Mouse (Mus musculus) left cerebral cortex, postnatal 4 days (tissue): ENCODE data around the gene Fabp3. TPM values are rescaled to one million over a fixed set of nuclear protein-coding genes. Genes with fewer than 3 reads are reported as not detected.
A peak's percentile ranks its signal among the peaks of the same experiment; 100 is the strongest.

Experiments used
- DNase-seq: peaks from one replicate; pipeline ENCODE4 v3.0.0-alpha.2; 2022
- intact Hi-C: fragments of 180-260 bp; cut with DNase I; formaldehyde crosslinking; loops from one replicate; pipeline ENCODE4 v1.15.1; 2025
- total RNA-seq, 2 experiments: library from RNA; stranded (reverse); gene quantifications; 2 replicates each; pipeline ENCODE4 v1.2.3; 2021

Gene Fabp3
- total RNA-seq, 2 experiments from 2014 or later: 192 to 199 TPM

DNA sequence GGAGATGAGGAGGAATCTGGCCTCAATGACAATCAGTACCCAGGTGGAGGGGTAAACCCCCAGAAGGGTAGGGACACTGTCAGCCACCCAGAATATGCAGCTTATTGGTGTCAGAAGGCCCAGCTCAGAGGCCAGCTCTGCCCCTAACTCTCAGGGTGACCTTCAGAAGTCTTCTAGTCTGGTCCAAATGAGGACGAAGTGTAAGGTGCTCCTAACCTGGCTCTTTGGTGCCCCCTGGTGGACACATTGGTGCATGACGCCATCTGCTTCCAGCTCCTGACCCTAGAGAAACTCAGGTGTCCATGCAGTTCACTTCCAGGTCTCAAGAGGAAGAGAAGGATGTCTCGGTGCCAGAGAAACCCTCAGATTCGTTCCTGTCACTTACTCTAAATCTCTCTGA lies 16.1 kb upstream of the Fabp3 start:
- peak; percentile 80 for DNase-seq
- intact Hi-C loops: loop anchor here (5.0 kb wide), 1 partner anchor 95 kb away; no protein-coding TSS in a partner anchor

DNA sequence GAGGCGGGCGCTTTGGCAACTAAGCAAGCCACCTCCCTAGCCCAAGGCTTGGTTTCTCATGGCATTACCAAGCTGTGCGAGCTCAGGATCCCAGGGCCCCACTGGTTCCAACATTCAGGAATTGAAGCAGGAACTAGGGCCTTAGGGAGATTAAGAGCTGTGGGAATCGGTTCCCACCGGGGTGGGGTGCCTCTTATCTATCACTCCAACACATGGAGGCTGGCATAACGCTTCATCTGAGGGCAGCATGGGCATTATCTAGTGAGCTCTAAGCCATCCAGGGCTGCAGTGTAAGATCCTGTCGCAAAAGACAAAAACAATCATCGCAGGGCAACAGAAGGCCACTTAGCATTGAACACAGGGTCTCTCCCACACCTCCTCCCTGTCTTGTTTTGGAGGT lies 13.9 kb upstream of the Fabp3 start:
- DNase-seq: no peak
- intact Hi-C loops: loop anchor here (5.0 kb wide), 1 partner anchor 97 kb away; no protein-coding TSS in a partner anchor

DNA sequence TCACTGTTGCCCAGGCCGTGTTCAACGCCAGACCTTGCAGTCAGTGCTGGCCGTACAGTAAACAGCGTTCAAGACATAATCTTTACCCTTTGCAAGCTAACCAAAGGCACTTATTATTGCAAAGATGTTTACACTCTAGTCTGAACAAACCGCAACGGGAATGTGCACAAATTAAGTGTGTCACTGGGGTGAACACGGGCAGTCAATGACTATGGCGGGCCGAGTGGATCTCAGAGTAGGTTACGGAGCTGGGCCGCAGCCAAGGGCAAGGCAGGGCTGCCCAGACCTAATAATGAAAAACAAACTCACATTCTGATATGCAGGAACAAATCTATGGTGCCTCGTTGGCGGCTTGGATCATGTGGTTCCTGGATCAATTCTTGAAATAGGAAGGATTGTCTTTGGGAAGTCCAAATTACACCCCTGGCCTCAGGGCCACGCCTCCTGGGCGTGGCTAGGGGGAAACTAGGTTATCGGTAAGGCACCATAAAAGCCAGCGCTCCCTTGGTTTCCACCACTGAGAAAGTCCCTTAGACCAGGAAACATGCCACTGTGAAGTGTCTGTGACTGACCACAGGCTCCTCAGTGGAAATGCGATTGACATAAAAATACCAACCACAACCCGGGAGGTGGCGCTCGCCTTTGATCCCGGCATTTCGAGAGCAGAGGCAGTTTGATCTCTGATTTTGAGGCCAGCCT lies 13.2 kb upstream of the Fabp3 start:
- intact Hi-C loops: no loop called here
- DNase-seq: no peak

DNA sequence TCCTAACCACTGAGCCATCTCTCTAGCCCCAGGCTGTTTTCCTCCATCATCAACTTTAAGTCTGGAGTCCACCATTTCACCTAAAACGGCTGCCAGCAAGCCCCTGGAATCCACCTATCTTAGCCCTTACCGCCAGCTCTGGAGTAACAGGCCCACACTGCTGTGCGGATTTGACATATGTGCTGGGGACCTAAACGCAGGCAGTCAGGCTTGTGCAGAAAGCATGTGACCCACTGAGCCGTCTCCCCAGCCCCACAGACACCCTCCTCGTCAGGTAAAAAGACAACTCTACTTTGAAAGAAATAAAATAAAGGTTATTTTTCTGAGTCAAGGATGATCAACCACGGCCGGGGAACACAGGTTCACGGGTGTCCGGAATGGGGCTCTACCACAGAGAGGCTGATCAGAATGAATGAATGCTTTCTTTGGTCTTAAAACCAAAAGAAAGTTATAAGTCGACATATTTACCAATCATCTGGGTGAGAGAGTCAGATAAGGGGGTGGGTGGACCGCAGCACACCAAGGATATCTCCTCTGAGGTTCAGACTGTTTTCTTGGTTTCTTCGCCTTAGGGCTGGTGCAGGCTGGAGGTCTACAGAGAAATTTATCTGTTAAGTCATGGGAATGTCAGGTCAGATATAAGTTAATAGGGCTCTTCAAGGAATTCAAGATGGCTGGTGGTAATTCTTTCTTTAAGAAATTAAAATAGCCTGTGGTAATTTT lies 12.0 kb upstream of the Fabp3 start:
- DNase-seq: no peak
- intact Hi-C loops: no loop called here

DNA sequence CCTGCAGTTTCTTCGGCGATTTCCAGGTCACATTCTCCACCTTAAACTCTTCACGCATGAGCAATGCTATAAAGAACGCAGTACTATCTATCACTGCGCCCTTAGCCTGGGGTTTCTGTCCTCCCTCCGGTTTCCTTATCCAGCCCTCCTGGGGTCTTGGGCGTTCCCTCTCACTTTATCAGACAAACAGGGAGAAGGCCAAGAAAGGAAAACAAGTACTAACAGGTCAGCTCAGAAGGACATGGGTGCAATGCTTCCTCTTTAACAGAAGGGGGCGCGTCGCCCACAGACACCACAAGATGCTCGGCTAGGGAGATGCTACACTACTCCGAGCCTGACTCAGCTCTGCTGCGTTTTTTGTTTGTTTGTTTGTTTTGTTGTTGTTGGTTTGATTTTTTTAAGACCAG lies 11.3 kb upstream of the Fabp3 start:
- DNase-seq: no peak
- intact Hi-C loops: no loop called here

DNA sequence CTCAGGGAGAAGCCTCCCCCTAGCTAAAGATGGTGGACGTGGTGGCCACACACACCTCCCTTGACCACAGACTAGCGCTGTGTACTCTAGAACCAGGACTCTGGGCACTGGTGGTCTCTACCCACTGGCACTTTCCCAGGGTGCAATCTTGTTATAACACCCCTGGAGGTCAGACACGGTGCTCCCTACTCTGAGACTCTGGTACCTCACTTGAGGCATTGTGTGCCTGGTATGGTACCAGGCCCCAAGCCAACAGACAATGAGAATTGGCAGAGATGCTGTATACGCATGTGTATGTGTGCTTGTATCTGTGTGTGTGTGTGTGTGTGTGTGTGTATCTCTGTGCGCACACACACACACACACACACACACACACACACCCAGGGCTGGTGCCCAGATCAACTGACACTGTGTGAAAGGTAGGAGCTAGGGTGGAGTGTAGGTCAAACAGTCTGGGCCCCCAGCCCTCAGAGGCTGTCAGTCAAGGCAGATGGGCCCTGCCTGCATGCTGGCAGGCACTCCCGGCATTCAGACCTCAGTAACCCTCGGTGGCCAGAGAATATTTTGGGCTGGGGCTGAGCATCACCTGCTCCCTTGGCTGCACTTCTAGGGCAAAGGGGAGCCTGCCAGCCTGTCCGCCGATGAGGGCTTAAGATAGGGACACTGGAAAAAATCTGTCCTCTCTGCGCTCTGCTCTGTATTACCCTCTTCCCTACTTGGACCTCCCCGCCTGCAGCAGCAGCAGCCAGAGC lies 9.3 kb upstream of the Fabp3 start:
- peak; percentile 74 for DNase-seq
- intact Hi-C loops: no loop called here

DNA sequence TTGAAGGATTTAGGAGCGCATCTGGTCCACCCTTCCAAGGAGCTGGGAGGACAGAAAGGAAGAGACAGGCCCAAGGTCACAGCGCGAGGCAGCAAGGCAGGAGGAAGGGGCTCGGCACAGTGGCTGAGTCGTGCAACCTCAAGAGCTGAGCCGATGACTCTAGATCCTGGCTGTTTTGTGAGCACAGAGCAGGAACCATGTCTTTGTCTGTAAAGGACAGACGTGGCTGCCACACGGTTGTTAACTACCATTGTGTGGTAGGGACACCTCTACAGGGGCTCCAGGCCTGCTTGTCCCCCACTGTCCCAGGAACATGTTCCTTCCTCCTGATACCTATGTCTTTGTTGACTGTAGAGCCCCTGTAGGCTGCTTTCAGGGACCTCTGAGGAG lies 8.8 kb upstream of the Fabp3 start:
- intact Hi-C loops: no loop called here
- DNase-seq: no peak

DNA sequence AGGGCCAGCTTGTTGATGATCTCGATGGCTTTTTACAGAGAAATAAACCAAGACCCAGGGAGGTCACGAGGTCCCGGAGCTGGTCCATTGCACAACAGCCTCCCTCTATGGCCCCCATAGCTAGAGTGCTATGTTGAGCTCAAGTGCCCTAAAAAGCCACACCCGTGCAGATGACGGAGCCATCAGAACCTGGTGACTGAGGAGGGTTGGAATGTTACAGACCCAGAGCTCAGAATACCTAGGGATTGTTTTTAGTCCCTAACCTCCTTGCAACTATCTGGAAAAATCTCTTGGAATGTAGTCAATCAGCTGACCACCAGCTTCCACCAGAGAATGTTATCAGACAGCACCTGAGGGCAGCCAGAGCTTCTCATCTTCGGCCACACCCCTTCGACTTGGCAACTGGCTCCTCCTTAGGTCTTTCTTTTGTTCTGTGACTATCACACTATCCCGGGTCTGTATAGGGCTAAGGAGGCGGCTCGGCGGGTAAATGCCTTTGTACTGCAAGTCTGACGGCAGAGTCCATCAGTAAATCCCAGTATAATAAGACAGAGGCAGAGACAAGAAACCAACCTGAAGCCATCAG lies 6.0 kb upstream of the Fabp3 start:
- DNase-seq: no peak
- intact Hi-C loops: no loop called here

DNA sequence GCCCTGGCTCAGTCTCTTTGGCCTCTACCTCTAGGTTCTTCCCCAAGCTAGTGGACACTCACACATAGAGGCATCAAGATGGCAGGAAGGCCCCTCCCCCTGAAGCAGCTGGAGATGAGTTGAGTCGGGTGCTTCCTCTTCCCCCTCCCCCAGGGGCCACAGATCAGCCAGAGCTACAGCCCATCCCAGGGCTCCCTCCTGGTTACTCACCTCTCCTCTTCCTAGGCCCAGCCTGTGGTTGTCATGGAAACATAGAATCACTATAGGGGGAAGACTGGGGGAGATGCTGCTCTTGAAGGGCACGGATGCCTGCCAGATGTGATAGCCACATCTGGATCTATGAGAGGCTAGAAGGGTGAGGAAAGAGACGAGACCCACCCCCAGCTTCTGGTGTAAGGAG lies 3.6 kb upstream of the Fabp3 start:
- intact Hi-C loops: no loop called here

DNA sequence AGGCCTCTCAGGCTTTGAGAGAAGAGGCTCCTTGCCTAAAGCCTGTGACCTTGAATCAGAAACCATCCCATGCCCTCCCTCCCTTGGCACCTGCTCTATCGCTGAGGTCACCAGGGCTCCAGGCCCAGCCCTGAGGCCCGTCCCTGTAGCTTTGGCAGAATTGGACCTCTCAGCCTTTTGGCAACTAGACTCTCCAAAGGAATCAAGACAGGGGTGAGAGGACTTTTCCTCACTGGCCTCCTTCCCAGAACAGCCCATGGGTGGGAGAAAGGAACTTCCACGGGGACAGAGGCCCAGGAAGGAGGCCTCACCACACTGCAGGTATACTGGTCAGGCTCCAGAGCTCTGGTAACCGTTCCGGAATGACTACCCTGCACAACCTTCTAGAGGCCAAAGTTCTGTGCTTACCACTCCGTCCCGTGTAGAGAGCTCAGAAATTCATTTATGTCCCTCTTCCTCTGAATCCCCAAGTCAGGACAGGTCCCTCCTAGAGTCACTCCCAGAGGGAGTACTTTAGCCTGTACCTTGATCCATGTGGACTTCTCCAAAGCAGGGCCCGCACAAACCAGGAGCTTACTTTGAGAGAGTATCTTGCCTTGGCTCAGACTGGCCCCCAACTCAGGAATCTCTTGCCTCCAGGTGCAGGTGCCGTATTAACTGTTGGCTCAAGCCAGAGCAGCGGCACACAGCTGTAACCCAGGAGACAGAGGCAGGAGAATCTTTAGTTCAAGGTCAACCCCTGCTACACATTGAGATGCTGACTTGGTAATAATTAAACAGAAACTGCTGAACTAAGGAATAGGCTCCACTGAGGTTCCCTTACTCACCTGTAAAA lies 1.4 kb upstream of the Fabp3 start:
- no peak for DNase-seq
- intact Hi-C loops: no loop called here

More for the DNA sequence above, 3.6 kb upstream of the Fabp3 start:
- no peak for DNase-seq

DNA sequence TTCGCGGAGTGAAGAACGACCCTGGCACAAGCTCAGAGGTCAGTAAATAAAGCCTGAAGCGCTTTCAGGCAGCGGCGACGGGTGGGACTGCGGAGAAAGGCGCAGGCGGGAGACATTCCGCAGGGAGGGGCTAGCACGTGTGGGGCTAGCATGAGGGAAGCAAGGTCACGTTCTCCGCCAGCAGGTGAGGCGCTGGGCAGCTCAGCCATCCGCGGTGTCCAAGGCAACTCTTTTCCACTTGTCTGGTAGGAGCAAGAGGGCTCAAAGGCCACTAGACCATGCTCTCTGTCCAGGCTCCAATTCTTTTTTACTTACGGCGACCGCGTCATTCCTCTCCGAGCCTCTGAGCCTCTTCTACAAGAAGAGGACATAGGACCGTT lies 554 bp upstream of the Fabp3 start:
- intact Hi-C loops: no loop called here
- peak; percentile 35 for DNase-seq

DNA sequence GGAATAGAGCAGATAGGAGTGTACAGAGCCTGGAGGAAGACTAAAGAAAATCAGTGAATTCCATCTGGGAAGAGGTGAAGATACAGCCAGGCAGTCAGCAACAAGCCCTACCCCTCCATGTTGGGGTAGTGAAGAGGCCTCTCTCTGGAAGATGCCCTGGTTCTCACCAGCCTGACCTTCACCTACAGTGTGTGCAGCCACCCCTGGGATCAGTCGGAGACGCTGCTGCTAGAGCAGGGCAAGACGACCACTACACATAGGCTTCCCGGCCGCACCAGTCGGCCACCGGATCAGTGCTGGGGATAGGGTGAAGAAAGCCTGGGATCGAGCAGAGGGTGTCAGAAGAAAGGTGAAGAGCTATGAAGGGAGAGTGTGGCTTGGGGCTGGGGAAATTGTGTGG lies 859 bp downstream of the Fabp3 start:
- intact Hi-C loops: no loop called here
- no peak for DNase-seq

DNA sequence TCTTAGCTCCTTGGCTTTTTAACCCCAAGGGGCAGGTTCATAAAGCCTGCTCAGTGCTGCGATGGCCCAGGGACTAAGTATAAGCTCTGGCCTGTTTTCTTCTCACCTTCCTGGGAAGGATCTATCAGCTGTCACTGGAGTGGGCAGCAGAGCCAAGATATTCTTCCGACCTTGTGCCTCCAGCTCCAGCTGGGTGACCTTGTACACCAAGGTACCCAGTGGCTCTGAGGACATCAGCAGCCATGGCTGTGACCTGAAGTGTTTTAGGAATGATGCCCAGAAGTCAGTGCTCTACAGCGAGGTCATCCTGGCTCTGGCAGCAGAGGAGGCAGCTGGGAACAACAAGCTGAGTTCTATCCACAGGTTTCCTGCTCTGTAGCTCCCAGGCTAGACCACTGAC lies 4.1 kb downstream of the Fabp3 start:
- DNase-seq: no peak
- intact Hi-C loops: no loop called here

DNA sequence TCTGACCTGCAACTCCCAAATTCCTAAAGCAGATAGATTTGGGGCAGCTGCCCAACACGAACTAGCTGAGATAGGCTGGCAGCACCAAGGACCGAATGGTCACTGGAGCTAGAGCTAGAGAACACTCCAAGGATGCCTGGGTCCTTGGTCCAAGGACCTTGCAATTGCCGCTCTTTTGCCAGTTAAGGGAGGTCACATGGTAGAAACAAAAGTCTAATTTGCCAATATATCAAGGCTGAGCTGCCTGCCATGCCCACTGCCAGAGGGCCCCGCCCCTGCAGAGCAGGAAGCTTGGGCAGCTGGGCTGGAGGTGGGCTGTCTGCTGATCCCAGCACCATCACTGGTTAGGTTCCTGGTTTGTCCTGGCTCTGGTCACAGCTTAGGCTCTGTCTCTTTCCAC lies 5.2 kb downstream of the Fabp3 start:
- intact Hi-C loops: no loop called here
- DNase-seq: no peak

DNA sequence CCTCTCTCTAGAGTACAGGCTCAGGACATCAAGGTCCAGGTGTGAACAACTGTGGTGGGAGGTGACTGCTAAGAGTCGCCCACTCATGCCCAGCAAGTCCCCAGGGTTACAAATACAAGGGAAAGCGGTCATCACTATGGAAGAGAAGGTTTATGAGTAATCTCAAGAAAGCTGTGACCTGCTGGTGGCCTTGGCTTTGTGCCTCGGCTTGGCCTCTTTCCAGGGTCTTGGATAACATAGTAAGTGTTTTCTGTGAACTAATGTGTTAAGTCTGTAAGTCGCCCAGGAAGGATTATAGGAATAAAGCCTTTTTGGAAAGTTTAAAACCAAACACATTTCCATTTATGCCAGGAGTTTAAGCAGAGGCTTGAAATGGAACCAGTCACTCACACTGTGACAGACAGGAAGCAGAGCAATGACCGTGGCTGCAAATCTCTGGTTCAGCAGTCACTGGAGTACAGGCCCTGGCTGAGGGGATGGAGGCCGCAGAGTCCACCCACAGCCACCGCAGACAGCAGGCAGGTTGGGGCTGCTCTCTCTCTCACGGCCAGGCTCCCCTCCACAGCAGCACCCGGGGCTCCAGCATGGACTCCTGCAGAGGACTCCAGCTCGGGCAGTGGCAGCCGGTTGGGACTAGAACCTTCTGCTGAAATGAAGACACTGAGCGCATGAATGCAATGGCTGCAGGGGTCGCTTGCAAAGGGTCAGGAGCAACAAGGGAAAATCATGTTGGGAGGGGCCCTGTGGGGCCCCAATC lies 7.6 kb downstream of the Fabp3 start:
- peak; percentile 62 for DNase-seq
- intact Hi-C loops: no loop called here

DNA sequence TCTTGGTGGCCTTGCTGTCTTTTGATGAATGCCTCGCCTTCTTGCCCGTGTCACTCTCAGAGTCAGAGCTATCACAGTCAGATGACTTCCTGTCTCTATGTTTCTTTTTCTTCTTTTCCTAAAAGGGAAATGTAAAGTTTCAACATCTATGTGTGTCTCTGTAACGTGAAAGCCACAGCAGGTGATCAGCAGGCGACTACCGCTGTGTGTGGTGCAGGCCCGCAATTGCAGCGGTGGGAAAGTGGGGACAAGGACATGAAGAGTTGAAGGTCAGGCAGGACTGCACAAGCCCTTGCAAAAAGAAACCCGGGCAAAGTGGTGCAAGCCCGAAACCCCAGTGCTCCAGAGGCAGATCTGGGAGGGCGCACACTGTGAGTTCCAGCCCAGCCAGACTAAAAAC lies 8.3 kb downstream of the Fabp3 start:
- no peak for DNase-seq
- intact Hi-C loops: no loop called here

DNA sequence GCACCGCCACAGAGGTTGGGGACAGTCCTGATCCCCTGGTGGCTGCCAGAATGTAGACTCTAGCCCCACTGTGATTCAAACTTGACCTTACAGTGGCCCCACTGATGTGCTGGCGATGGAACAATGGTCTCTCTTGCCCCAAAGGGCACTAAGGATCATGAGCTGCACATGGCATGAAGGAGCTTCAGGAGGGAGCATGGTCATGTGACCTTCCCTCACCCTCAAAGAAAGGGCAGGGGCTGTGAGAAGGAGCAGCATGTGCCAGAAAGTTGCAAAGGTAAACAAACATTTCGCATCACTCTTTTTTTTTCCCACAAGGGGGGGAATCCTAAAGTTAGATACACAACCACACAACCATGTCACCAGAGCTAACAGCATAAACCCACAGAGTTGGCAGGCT lies 9.7 kb downstream of the Fabp3 start:
- DNase-seq: no peak
- intact Hi-C loops: no loop called here

DNA sequence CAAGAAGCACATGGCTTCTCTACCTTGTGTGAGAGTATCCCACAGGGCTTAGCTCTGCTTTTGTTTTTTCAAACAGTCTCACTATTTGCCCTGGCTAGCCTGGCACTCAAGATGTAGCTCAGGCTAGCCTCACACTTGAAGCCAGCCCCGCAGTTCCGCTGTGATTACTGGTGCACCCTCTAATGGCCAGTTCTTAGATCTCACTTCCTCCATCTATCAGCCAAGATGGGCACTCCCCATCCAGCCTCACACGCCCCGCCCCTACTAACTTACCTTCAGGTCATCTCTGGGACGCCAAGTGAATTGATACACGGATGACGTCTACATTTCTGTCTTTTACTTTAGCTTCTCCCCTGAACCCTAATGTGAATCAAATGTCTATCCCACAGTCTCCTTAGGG lies 11.2 kb downstream of the Fabp3 start:
- DNase-seq: no peak
- intact Hi-C loops: no loop called here

DNA sequence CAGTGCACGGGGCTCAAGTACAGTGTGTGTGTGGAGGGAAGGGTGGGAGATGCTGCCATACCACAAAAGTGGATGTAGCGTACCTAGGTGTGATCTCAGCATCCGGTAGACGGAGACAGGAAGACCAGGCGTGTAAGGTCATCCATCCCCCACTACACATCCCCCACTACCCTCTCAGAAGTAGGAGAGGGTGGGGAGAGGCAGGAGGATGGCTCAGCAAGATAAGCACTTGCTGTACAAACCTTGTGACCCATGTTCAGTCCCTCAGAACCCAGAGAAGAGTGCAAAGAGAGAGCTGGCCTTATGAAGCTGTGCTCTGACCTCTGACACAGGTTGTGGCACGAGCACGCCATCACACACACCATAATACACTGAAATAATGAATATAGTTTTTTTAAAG lies 13.2 kb downstream of the Fabp3 start:
- intact Hi-C loops: no loop called here
- no peak for DNase-seq

DNA sequence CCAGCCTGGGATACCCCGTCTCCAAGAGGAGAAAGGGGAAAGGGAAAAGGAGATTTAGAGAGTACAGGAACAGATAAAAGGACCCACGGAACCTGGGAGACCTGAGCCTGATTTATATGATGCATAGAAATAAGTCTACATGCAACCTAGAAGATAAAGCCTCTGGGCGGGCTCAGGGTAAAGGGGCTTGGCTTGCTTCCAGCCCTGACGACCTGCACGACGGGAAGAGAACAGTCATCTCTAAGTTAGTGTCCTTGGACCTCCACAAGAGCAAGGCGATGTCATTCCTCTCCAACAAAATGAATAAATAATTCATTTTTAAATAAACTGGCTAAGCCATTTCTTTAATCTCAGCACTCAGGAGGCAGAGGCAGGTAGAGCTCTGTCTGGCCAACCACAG lies 14.2 kb downstream of the Fabp3 start:
- intact Hi-C loops: no loop called here
- no peak for DNase-seq
